Mouse (Mus musculus) CH12.LX (cell line): ENCODE measurements around the gene Herc1. TPM values are rescaled to one million over a fixed set of nuclear protein-coding genes. Genes with fewer than 3 reads are reported as not detected.

Experiments used
- DNase-seq: peaks from one replicate; pipeline ENCODE4 v3.0.0-alpha.2; 2013; ENCODE audit errors: extremely low read depth
- H3K27ac ChIP-seq: 2 replicates; pipeline ENCODE4 v1.5.1; 2012; ENCODE audit warnings: low read depth, mild to moderate bottlenecking, control low read depth, moderate library complexity; ENCODE audit not compliant: insufficient read depth
- H3K27me3 ChIP-seq: replicated peaks from 2 replicates; pipeline ENCODE3; 2012; ENCODE audit warnings: inconsistent platforms
- H3K36me3 ChIP-seq, 2 experiments: replicated peaks in 1 of 2; 2 replicates each; pipeline versions ENCODE3 to v1.6.1; 2012; ENCODE audit warnings: inconsistent platforms in 1 of 2, low read length in 1 of 2, mild to moderate bottlenecking in 1 of 2, mixed read lengths in 1 of 2, moderate library complexity in 1 of 2; ENCODE audit not compliant: control insufficient read depth in 1 of 2, insufficient read depth in 1 of 2
- H3K4me1 ChIP-seq, 2 experiments: 2 replicates each; pipeline ENCODE4 v1.6.1; 2012; ENCODE audit warnings: inconsistent platforms in 1 of 2, moderate library complexity in 1 of 2; ENCODE audit not compliant: insufficient read depth in 2 of 2, control insufficient read depth in 1 of 2
- H3K4me2 ChIP-seq: 2 replicates; pipeline ENCODE4 v1.6.1; 2012; ENCODE audit warnings: low read depth, mild to moderate bottlenecking, control low read depth; ENCODE audit not compliant: poor library complexity, insufficient read depth, severe bottlenecking
- H3K4me3 ChIP-seq, 3 experiments: fragments of 150-350 bp in 1 of 3; sonication (generic) in 1 of 3; replicated peaks in 1 of 3; 2 replicates each; pipeline versions ENCODE3 to v1.5.1; 2011 to 2012; ENCODE audit warnings: low read depth in 2 of 3, low read length in 2 of 3, mild to moderate bottlenecking in 2 of 3, moderate library complexity in 2 of 3, control low read depth in 1 of 3, improper control_type of control experiment in 1 of 3, inconsistent platforms in 1 of 3, mixed read lengths in 1 of 3; ENCODE audit not compliant: poor library complexity in 1 of 3
- H3K79me2 ChIP-seq: replicated peaks from 2 replicates; pipeline ENCODE4 v1.6.1; 2012; ENCODE audit warnings: mild to moderate bottlenecking, moderate library complexity; ENCODE audit not compliant: control insufficient read depth, poor library complexity, insufficient read depth, severe bottlenecking; ENCODE audit errors: extremely low read depth
- H3K9ac ChIP-seq: 2 replicates; pipeline ENCODE4 v1.6.1; 2012; ENCODE audit warnings: low read depth, mild to moderate bottlenecking, control low read depth, moderate library complexity; ENCODE audit not compliant: insufficient read depth
- H3K9me3 ChIP-seq: replicated peaks from 2 replicates; pipeline ENCODE3; 2012; ENCODE audit warnings: low read length, inconsistent platforms, mixed read lengths
- BHLHE40 ChIP-seq: IDR thresholded peaks from 2 replicates; pipeline ENCODE4 v1.6.1; 2011; ENCODE audit warnings: mild to moderate bottlenecking, low read depth, low read length, improper control_type of control experiment
- CHD1 ChIP-seq: IDR thresholded peaks from 2 replicates; pipeline ENCODE4 v1.6.1; 2012; ENCODE audit warnings: low read depth, low read length, improper control_type of control experiment, inconsistent platforms
- E2F4 ChIP-seq: IDR thresholded peaks from 2 replicates; pipeline ENCODE4 v1.6.1; 2011; ENCODE audit warnings: low read depth, low read length, improper control_type of control experiment; ENCODE audit not compliant: insufficient replicate concordance
- ETS1 ChIP-seq: conservative IDR thresholded peaks from 2 replicates; pipeline ENCODE4 v1.6.1; 2012; ENCODE audit warnings: low read depth, mild to moderate bottlenecking, inconsistent platforms, low read length, improper control_type of control experiment, moderate library complexity
- GABPA ChIP-seq: IDR thresholded peaks from 2 replicates; pipeline ENCODE4 v1.6.1; 2012; ENCODE audit warnings: low read depth, low read length, improper control_type of control experiment, inconsistent platforms; ENCODE audit not compliant: insufficient replicate concordance
- JUN ChIP-seq: IDR thresholded peaks from 2 replicates; pipeline ENCODE4 v1.6.1; 2011; ENCODE audit warnings: low read depth, mild to moderate bottlenecking, low read length, improper control_type of control experiment, moderate library complexity; ENCODE audit not compliant: insufficient read depth
- JUND ChIP-seq: conservative IDR thresholded peaks from 2 replicates; pipeline ENCODE4 v1.6.1; 2011; ENCODE audit warnings: low read depth, low read length, improper control_type of control experiment
- MAFK ChIP-seq: IDR thresholded peaks from 2 replicates; pipeline ENCODE4 v1.6.1; 2011; ENCODE audit warnings: low read length, improper control_type of control experiment; ENCODE audit not compliant: insufficient replicate concordance
- MAZ ChIP-seq: IDR thresholded peaks from 2 replicates; pipeline ENCODE4 v1.6.1; 2012; ENCODE audit warnings: low read depth, mild to moderate bottlenecking, inconsistent platforms, low read length, improper control_type of control experiment, moderate library complexity
- MEF2A ChIP-seq: IDR thresholded peaks from 2 replicates; pipeline ENCODE4 v1.6.1; 2014; ENCODE audit warnings: low read depth, mild to moderate bottlenecking, inconsistent platforms, low read length, improper control_type of control experiment, borderline replicate concordance
- MXI1 ChIP-seq: IDR thresholded peaks from 2 replicates; pipeline ENCODE4 v1.6.1; 2011; ENCODE audit warnings: mild to moderate bottlenecking, low read depth, low read length, improper control_type of control experiment
- NRF1 ChIP-seq: IDR thresholded peaks from 2 replicates; pipeline ENCODE4 v1.6.1; 2014; ENCODE audit warnings: low read depth, mild to moderate bottlenecking, inconsistent platforms, low read length, improper control_type of control experiment, moderate library complexity
- PAX5 ChIP-seq: IDR thresholded peaks from 2 replicates; pipeline ENCODE4 v1.6.1; 2012; ENCODE audit warnings: low read length, inconsistent platforms, mixed read lengths
- POLR2A ChIP-seq: IDR thresholded peaks from 2 replicates; pipeline ENCODE4 v1.6.1; 2011; ENCODE audit warnings: low read depth, mild to moderate bottlenecking, improper control_type of control experiment, low read length
- RAD21 ChIP-seq: IDR thresholded peaks from 2 replicates; pipeline ENCODE4 v1.6.1; 2011; ENCODE audit warnings: low read depth, mild to moderate bottlenecking, low read length, improper control_type of control experiment, moderate library complexity
- RCOR1 ChIP-seq: conservative IDR thresholded peaks from 2 replicates; pipeline ENCODE4 v1.6.1; 2012; ENCODE audit warnings: low read depth, mild to moderate bottlenecking, inconsistent platforms, low read length, improper control_type of control experiment
- SIN3A ChIP-seq: IDR thresholded peaks from 2 replicates; pipeline ENCODE4 v1.6.1; 2012; ENCODE audit warnings: low read length, improper control_type of control experiment, inconsistent platforms
- USF1 ChIP-seq: IDR thresholded peaks from 2 replicates; pipeline ENCODE4 v1.6.1; 2014; ENCODE audit warnings: low read depth, mild to moderate bottlenecking, inconsistent platforms, low read length, improper control_type of control experiment
- ZKSCAN1 ChIP-seq: IDR thresholded peaks from 2 replicates; pipeline ENCODE4 v1.6.1; 2012; ENCODE audit warnings: low read depth, inconsistent platforms, low read length, improper control_type of control experiment, borderline replicate concordance
- dilution Hi-C: fragments of 300-500 bp; cut with MboI; formaldehyde crosslinking; loops from 2 replicates; pipeline ENCODE4 v1.14.3; 2020; ENCODE audit warnings: low sequenced_read_pairs; ENCODE audit not compliant: extremely low pct_unique_long_range_greater_than_20kb, extremely low pct_ligation_motif_present
- in situ Hi-C: fragments of 300-500 bp; cut with MboI; formaldehyde crosslinking; loops from 3 replicates; pipeline ENCODE4 v1.14.3; 2019; ENCODE audit warnings: low sequenced_read_pairs, low pct_ligation_motif_present, low pct_unique_long_range_greater_than_20kb, mixed read lengths
- polyA plus RNA-seq: library from polyadenylated mRNA; unstranded; fragments of >175 nt; gene quantifications from 2 replicates; pipeline ENCODE4 v1.2.1, GENCODE M21; 2012; ENCODE audit warnings: low read depth; ENCODE audit not compliant: insufficient read length
- total RNA-seq, 2 experiments: library from RNA; depleted of rRNA; stranded (reverse); fragments of 300-350 nt in 1 of 2; fragments of >200 nt in 1 of 2; gene quantifications; 2 replicates each; pipeline ENCODE4 v1.2.3; 2012 to 2014

Gene Herc1
- total and polyA plus RNA-seq, 3 experiments, result 33.2 to 45.2 (median 42.1) TPM

DNA sequence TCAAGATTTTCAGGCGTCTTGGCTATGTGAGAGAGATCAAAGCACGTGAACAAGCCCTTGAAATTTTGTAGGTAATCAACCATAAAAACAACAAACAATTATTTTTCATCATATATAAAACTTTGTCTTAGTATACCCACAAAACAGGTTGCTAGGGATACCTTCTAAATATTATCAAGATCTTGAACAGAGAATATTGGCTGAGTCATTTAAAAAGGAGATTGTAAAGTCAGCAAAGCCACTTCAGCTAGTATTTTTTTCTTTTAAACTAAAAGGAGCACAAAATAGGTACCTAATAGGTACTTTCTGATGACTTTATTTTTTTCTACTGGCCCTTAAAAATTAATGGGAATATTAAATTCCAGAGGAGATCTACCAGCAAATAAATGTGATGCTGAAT lies 2.5 kb downstream of the Herc1 start:
- in situ Hi-C loops, result no loop called here
- no peak for TF ChIP-seq POLR2A
- peak; percentile 61; the same call in 1 of the 2 replicates for TF ChIP-seq MAFK
- H3K4me2 ChIP-seq, result peak overlapping the region; percentile 95
- H3K9me3 ChIP-seq, result no peaks in the 10 kb centered on the region
- dilution Hi-C loops, result no loop called here
- peak overlapping the region; percentile 46 to 100 (median 95) for H3K4me3 ChIP-seq
- H3K27me3 ChIP-seq, result no peaks in the 10 kb centered on the region
- H3K4me1 ChIP-seq, result peaks cover 0 to 39% of the 10 kb centered on the region in 2 experiments; a peak in 2 of 4 replicates
- peak overlapping the region; percentile 95; the same call in 1 of the 2 replicates for H3K9ac ChIP-seq
- peaks cover 0 to 2% of the 10 kb centered on the region in 2 experiments for H3K36me3 ChIP-seq
- no peak overlapping the region; the same call in 1 of the 2 replicates for H3K27ac ChIP-seq
- H3K79me2 ChIP-seq, result peaks cover 52% of the 10 kb centered on the region
- no peak for DNase-seq

DNA sequence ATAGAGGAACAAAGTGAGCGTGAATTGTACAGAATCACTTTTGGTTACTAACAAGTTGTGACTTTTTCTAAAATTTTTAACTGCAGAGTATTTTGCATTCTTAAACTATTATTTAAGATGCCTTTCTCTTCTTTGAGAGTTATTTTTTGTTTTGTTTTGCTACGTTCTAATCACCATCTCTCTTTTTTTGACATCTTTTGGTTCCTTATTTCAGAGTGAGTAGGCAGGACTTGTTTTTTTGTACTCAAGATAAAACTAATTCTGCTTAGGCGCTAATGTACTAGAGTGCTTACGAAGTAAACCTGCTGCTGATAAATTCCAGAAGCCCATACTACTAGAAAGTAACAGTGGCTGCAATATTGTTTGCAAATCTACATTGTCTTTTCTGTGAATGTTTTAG lies 8.9 kb downstream of the Herc1 start:
- H3K4me3 ChIP-seq, result peak overlapping the region in 1 of 3 experiments; percentile 7
- H3K9me3 ChIP-seq, result no peaks in the 10 kb centered on the region
- peaks cover 4 to 52% of the 10 kb centered on the region in 2 experiments; a peak in 3 of 4 replicates for H3K4me1 ChIP-seq
- peaks cover 72% of the 10 kb centered on the region for H3K79me2 ChIP-seq
- DNase-seq, result no peak
- dilution Hi-C loops, result no loop called here
- H3K36me3 ChIP-seq, result peaks cover 0 to 8% of the 10 kb centered on the region in 2 experiments
- no peaks in the 10 kb centered on the region for H3K27me3 ChIP-seq
- TF ChIP-seq PAX5 (no peak), GABPA (no peak), ETS1 (no peak), RAD21 (no peak), SIN3A (no peak), RCOR1 (no peak), USF1 (no peak), NRF1 (no peak)
- in situ Hi-C loops, result no loop called here
- H3K27ac ChIP-seq, result no peak overlapping the region
- H3K9ac ChIP-seq, result no peak overlapping the region; the same call in 1 of the 2 replicates
- no peak overlapping the region for H3K4me2 ChIP-seq

DNA sequence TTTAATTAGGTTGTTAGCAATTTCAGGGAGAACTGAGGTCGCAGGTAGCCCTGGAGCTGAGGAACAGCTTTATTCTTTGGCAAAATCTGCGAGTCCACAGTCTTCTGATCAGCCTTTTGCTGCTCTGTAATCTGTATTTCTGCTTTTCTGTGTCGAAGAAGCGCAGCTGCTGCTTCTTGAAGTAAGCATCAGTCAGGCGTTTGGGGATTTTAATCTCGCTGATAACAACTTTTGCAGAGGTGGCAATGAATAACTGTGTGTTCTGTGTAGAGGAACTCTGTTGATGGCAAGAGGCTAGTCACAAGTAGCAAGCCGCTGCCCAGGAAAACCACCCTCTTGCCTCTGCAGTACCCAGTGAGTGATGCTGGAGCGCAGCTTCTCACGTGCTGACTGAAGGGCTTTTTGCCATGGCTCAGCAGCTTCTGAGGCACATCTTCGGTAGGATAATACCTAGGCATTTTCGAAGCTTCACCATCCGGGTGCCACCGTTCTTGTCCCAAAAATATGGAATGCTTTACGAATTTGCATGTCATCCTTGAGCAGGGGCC lies 10.0 kb downstream of the Herc1 start:
- dilution Hi-C loops (no loop called here), in situ Hi-C loops (no loop called here)
- TF ChIP-seq E2F4 (no peak), BHLHE40 (no peak), USF1 (no peak), MEF2A (no peak), POLR2A (no peak), ZKSCAN1 (no peak), JUN (no peak), MXI1 (no peak), MAZ (no peak), CHD1 (no peak), JUND (no peak)
- H3K27ac ChIP-seq, result no peak overlapping the region
- no peak for DNase-seq
- peaks cover 4 to 49% of the 10 kb centered on the region in 2 experiments; a peak in 3 of 4 replicates for H3K4me1 ChIP-seq
- no peak overlapping the region for H3K4me3 ChIP-seq
- H3K9me3 ChIP-seq, result no peaks in the 10 kb centered on the region
- peaks cover 79% of the 10 kb centered on the region for H3K79me2 ChIP-seq
- no peak overlapping the region for H3K9ac ChIP-seq
- peaks cover 0 to 6% of the 10 kb centered on the region in 2 experiments for H3K36me3 ChIP-seq
- no peaks in the 10 kb centered on the region for H3K27me3 ChIP-seq
- H3K4me2 ChIP-seq, result no peak overlapping the region
